Mouse (Mus musculus): Measurements from ENCODE around the gene Tub. TPM values are rescaled to one million over a fixed set of nuclear protein-coding genes. Genes with fewer than 3 reads are reported as not detected.

Gene Tub
- polyA plus RNA-seq, 1 experiment from 2014 or later: 26.2 TPM

- Histone ChIP-seq H3K27me3 (peaks cover 53% of the 10 kb centered on the region), H3K9me3 (no peaks in the 10 kb centered on the region), H3K4me3 (no peak overlapping the region), H3K27ac (replicated peaks) (no peak overlapping the region), H3K9ac (replicated peaks) (no peak overlapping the region), H3K4me2 (replicated peaks) (no peak overlapping the region), H3K36me3 (peaks cover 10% of the 10 kb centered on the region; the same call in 1 of the 2 replicates), H3K4me1 (peaks cover 17% of the 10 kb centered on the region)
- no peak for ATAC-seq (ENCODE audit: low FRiP score, low read depth)
Measured at GRCm38 (mm10) chr7:108948611-108949010, 1.5 kb upstream of the Tub start.

- WGBS: 29% methylated on average over 2 of the region's 2 CpGs
- Histone ChIP-seq H3K27me3 (peaks cover 56% of the 10 kb centered on the region), H3K36me3 (peaks cover 9% of the 10 kb centered on the region; the same call in 1 of the 2 replicates), H3K9ac (replicated peaks) (no peak overlapping the region), H3K27ac (replicated peaks) (no peak overlapping the region), H3K9me3 (no peaks in the 10 kb centered on the region), H3K4me1 (peaks cover 17% of the 10 kb centered on the region), H3K4me2 (replicated peaks) (no peak overlapping the region), H3K4me3 (no peak overlapping the region)
- ATAC-seq (ENCODE audit: low FRiP score, low read depth): no peak
Measured at GRCm38 (mm10) chr7:108949301-108949700, 837 bp upstream of the Tub start.

GRCm38 (mm10) chr7:108950762-108951331, 709 bp downstream of the Tub start:
- Histone ChIP-seq H3K4me3 (peak overlapping the region; percentile 65), H3K4me2 (replicated peaks) (peak overlapping the region; percentile 99), H3K9me3 (no peaks in the 10 kb centered on the region), H3K4me1 (peaks cover 17% of the 10 kb centered on the region), H3K36me3 (no peaks in the 10 kb centered on the region), H3K9ac (replicated peaks) (peak overlapping the region; percentile 66), H3K27me3 (peaks cover 57% of the 10 kb centered on the region), H3K27ac (replicated peaks) (no peak overlapping the region)
- WGBS: 1% methylated on average over 52 of the region's 52 CpGs
- peak; percentile 41; the same call in 1 of the 2 replicates for ATAC-seq (ENCODE audit: low FRiP score, low read depth)

GRCm38 (mm10) chr7:108952801-108953200, 2.7 kb downstream of the Tub start:
- Histone ChIP-seq H3K27me3 (peaks cover 57% of the 10 kb centered on the region), H3K4me2 (replicated peaks) (no peak overlapping the region), H3K4me3 (no peak overlapping the region), H3K9ac (replicated peaks) (no peak overlapping the region), H3K4me1 (peaks cover 17% of the 10 kb centered on the region), H3K36me3 (no peaks in the 10 kb centered on the region), H3K27ac (replicated peaks) (no peak overlapping the region), H3K9me3 (no peaks in the 10 kb centered on the region)
- 85% methylated on average over 6 of the region's 6 CpGs for WGBS
- ATAC-seq (ENCODE audit: low FRiP score, low read depth): no peak

- no peak overlapping the region for H3K4me3 ChIP-seq
- no peaks in the 10 kb centered on the region for H3K36me3 ChIP-seq
- peaks cover 47% of the 10 kb centered on the region for H3K27me3 ChIP-seq
- H3K4me1 ChIP-seq: peaks cover 14% of the 10 kb centered on the region
- H3K9ac ChIP-seq (replicated peaks): no peak overlapping the region
- H3K27ac ChIP-seq (replicated peaks): no peak overlapping the region
- H3K4me2 ChIP-seq (replicated peaks): no peak overlapping the region
- 68% methylated on average over 4 of the region's 4 CpGs for WGBS
- H3K9me3 ChIP-seq: no peaks in the 10 kb centered on the region
- no peak for ATAC-seq (ENCODE audit: low FRiP score, low read depth)
Measured at GRCm38 (mm10) chr7:108954185-108954584, 4.0 kb downstream of the Tub start.

- no peak for ATAC-seq (ENCODE audit: low FRiP score, low read depth)
- H3K4me2 ChIP-seq (replicated peaks): no peak overlapping the region
- H3K9me3 ChIP-seq: no peaks in the 10 kb centered on the region
- H3K4me3 ChIP-seq: no peak overlapping the region
- no peak overlapping the region for H3K27ac ChIP-seq (replicated peaks)
- WGBS: 81% methylated on average over 2 of the region's 2 CpGs
- H3K36me3 ChIP-seq: no peaks in the 10 kb centered on the region
- H3K4me1 ChIP-seq: no peaks in the 10 kb centered on the region
- no peak overlapping the region for H3K9ac ChIP-seq (replicated peaks)
- peaks cover 20% of the 10 kb centered on the region for H3K27me3 ChIP-seq
Measured at GRCm38 (mm10) chr7:108957734-108958133, 7.6 kb downstream of the Tub start.

GRCm38 (mm10) chr7:108965968-108966367, 15.8 kb downstream of the Tub start:
- Histone ChIP-seq H3K9ac (replicated peaks) (no peak overlapping the region), H3K4me3 (no peak overlapping the region), H3K4me2 (replicated peaks) (no peak overlapping the region), H3K27ac (replicated peaks) (no peak overlapping the region), H3K27me3 (peaks cover 72% of the 10 kb centered on the region), H3K4me1 (no peaks in the 10 kb centered on the region; the same call in 1 of the 2 replicates), H3K36me3 (no peaks in the 10 kb centered on the region), H3K9me3 (no peaks in the 10 kb centered on the region)
- 26% methylated on average over 2 of the region's 2 CpGs for WGBS
- ATAC-seq (ENCODE audit: low FRiP score, low read depth): no peak

GRCm38 (mm10) chr7:108966742-108967362, 16.7 kb downstream of the Tub start:
- Histone ChIP-seq H3K4me3 (no peak overlapping the region), H3K9ac (replicated peaks) (no peak overlapping the region), H3K27me3 (peaks cover 81% of the 10 kb centered on the region), H3K27ac (replicated peaks) (no peak overlapping the region), H3K4me2 (replicated peaks) (no peak overlapping the region), H3K4me1 (peaks cover 3% of the 10 kb centered on the region), H3K9me3 (no peaks in the 10 kb centered on the region), H3K36me3 (no peaks in the 10 kb centered on the region)
- peak; percentile 63 for ATAC-seq (ENCODE audit: low FRiP score, low read depth)
- 30% methylated on average over 7 of the region's 7 CpGs for WGBS

GRCm38 (mm10) chr7:108968201-108968600, 18.1 kb downstream of the Tub start:
- 62% methylated on average over 6 of the region's 6 CpGs for WGBS
- H3K27me3 ChIP-seq: peaks cover 77% of the 10 kb centered on the region
- no peaks in the 10 kb centered on the region for H3K9me3 ChIP-seq
- H3K36me3 ChIP-seq: no peaks in the 10 kb centered on the region
- no peak overlapping the region for H3K4me2 ChIP-seq (replicated peaks)
- no peak overlapping the region for H3K27ac ChIP-seq (replicated peaks)
- peaks cover 16% of the 10 kb centered on the region for H3K4me1 ChIP-seq
- no peak overlapping the region for H3K9ac ChIP-seq (replicated peaks)
- no peak overlapping the region for H3K4me3 ChIP-seq
- ATAC-seq (ENCODE audit: low FRiP score, low read depth): no peak

- Histone ChIP-seq H3K36me3 (no peaks in the 10 kb centered on the region), H3K27me3 (peaks cover 87% of the 10 kb centered on the region), H3K27ac (replicated peaks) (peak overlapping the region; percentile 64), H3K4me3 (no peak overlapping the region), H3K9ac (replicated peaks) (no peak overlapping the region), H3K4me2 (replicated peaks) (peak overlapping the region; percentile 11; the same call in 1 of the 2 replicates), H3K9me3 (no peaks in the 10 kb centered on the region), H3K4me1 (peaks cover 16% of the 10 kb centered on the region)
- 21% methylated on average over 6 of the region's 6 CpGs for WGBS
- peak; percentile 86 for ATAC-seq (ENCODE audit: low FRiP score, low read depth)
Measured at GRCm38 (mm10) chr7:108972273-108972672, 22.1 kb downstream of the Tub start.

- no peak overlapping the region for H3K4me3 ChIP-seq
- no peaks in the 10 kb centered on the region for H3K9me3 ChIP-seq
- 84% methylated on average over 2 of the region's 3 CpGs for WGBS
- ATAC-seq (ENCODE audit: low FRiP score, low read depth): no peak
- H3K4me1 ChIP-seq: no peaks in the 10 kb centered on the region
- H3K27ac ChIP-seq (replicated peaks): no peak overlapping the region
- H3K27me3 ChIP-seq: peaks cover 7% of the 10 kb centered on the region; the same call in 1 of the 2 replicates
- H3K36me3 ChIP-seq: no peaks in the 10 kb centered on the region
- H3K9ac ChIP-seq (replicated peaks): no peak overlapping the region
- H3K4me2 ChIP-seq (replicated peaks): no peak overlapping the region
Measured at GRCm38 (mm10) chr7:108985934-108986708, 36.0 kb downstream of the Tub start.

- Histone ChIP-seq H3K4me2 (replicated peaks) (no peak overlapping the region), H3K27me3 (peaks cover 8% of the 10 kb centered on the region; the same call in 1 of the 2 replicates), H3K27ac (replicated peaks) (no peak overlapping the region), H3K9ac (replicated peaks) (no peak overlapping the region), H3K9me3 (no peaks in the 10 kb centered on the region), H3K4me1 (no peaks in the 10 kb centered on the region), H3K36me3 (no peaks in the 10 kb centered on the region), H3K4me3 (no peak overlapping the region)
- ATAC-seq (ENCODE audit: low FRiP score, low read depth): no peak
- WGBS: 91% methylated on average over 9 of the region's 9 CpGs
Measured at GRCm38 (mm10) chr7:108991207-108991606, 41.1 kb downstream of the Tub start.
